Mouse (Mus musculus): ENCODE measurements around the gene Rin1. TPM values are rescaled to one million over a fixed set of nuclear protein-coding genes. Genes with fewer than 3 reads are reported as not detected.

Rin1 gene
- polyA plus RNA-seq, 1 experiment from 2014 or later: 4.5 TPM

GRCm38 (mm10) chr19:5038709-5039156, 11.5 kb upstream of the Rin1 start, which contains the start of the genes B4gat1 and AC124502.3:
Gene B4gat1, plus strand, starts transcription at chr19:5038826.
Gene AC124502.3, plus strand, starts transcription at chr19:5038891.
- ATAC-seq (ENCODE audit: insufficient read depth, low FRiP score): peak; percentile 92
- Histone ChIP-seq H3K27ac (ENCODE audit: low read length) (peak within 1 kb of the TSS; percentile 77), H3K36me3 (ENCODE audit: control insufficient read depth, insufficient read depth, low read length) (no peaks in the 10 kb centered on the region), H3K4me1 (ENCODE audit: control insufficient read depth, insufficient read depth, low read length) (peaks cover 28% of the 10 kb centered on the region), H3K9me3 (replicated peaks; ENCODE audit: control insufficient read depth, low read length) (no peaks in the 10 kb centered on the region), H3K27me3 (ENCODE audit: control insufficient read depth, insufficient read depth, low read length) (no peaks in the 10 kb centered on the region), H3K4me3 (replicated peaks; ENCODE audit: low read length) (peak within 1 kb of the TSS; percentile 80), H3K4me2 (ENCODE audit: low read depth, low read length) (peak within 1 kb of the TSS; percentile 94), H3K9ac (ENCODE audit: low read length) (peak within 1 kb of the TSS; percentile 95)
- under 1% methylated on average over 44 of the region's 44 CpGs for WGBS

- H3K4me3 ChIP-seq (replicated peaks; ENCODE audit: low read length): peak overlapping the region; percentile 80
- peak overlapping the region; percentile 95 for H3K9ac ChIP-seq (ENCODE audit: low read length)
- H3K9me3 ChIP-seq (replicated peaks; ENCODE audit: control insufficient read depth, low read length): no peaks in the 10 kb centered on the region
- ATAC-seq (ENCODE audit: insufficient read depth, low FRiP score): peak; percentile 22; the same call in 1 of the 2 replicates
- peak overlapping the region; percentile 68; the same call in 1 of the 2 replicates for H3K27ac ChIP-seq (ENCODE audit: low read length)
- H3K27me3 ChIP-seq (ENCODE audit: control insufficient read depth, insufficient read depth, low read length): no peaks in the 10 kb centered on the region
- H3K4me1 ChIP-seq (ENCODE audit: control insufficient read depth, insufficient read depth, low read length): peaks cover 28% of the 10 kb centered on the region
- WGBS: 11% methylated on average over 41 of the region's 41 CpGs
- no peaks in the 10 kb centered on the region for H3K36me3 ChIP-seq (ENCODE audit: control insufficient read depth, insufficient read depth, low read length)
- peak overlapping the region; percentile 94 for H3K4me2 ChIP-seq (ENCODE audit: low read depth, low read length)
Observed at GRCm38 (mm10) chr19:5039301-5040114, 10.8 kb upstream of the Rin1 start.

- Histone ChIP-seq H3K27ac (ENCODE audit: low read length) (peak within 1 kb of the TSS; percentile 79), H3K4me2 (ENCODE audit: low read depth, low read length) (peak within 1 kb of the TSS; percentile 94), H3K4me1 (ENCODE audit: control insufficient read depth, insufficient read depth, low read length) (peaks cover 28% of the 10 kb centered on the region), H3K27me3 (ENCODE audit: control insufficient read depth, insufficient read depth, low read length) (no peaks in the 10 kb centered on the region), H3K4me3 (replicated peaks; ENCODE audit: low read length) (peak within 1 kb of the TSS; percentile 80), H3K9me3 (replicated peaks; ENCODE audit: control insufficient read depth, low read length) (no peaks in the 10 kb centered on the region), H3K36me3 (ENCODE audit: control insufficient read depth, insufficient read depth, low read length) (no peaks in the 10 kb centered on the region), H3K9ac (ENCODE audit: low read length) (peak within 1 kb of the TSS; percentile 86)
- WGBS: 3% methylated on average over 40 of the region's 40 CpGs
- ATAC-seq (ENCODE audit: insufficient read depth, low FRiP score): peak; percentile 76; the same call in 1 of the 2 replicates
Observed at GRCm38 (mm10) chr19:5040862-5041523, 9.3 kb upstream of the Rin1 start, which contains the start of gene Brms1. Gene Brms1, plus strand, starts transcription at chr19:5041354.

- no peak for ATAC-seq (ENCODE audit: insufficient read depth, low FRiP score)
- peak overlapping the region; percentile 94 for H3K4me2 ChIP-seq (ENCODE audit: low read depth, low read length)
- peaks cover 28% of the 10 kb centered on the region for H3K4me1 ChIP-seq (ENCODE audit: control insufficient read depth, insufficient read depth, low read length)
- H3K27ac ChIP-seq (ENCODE audit: low read length): peak overlapping the region; percentile 79
- WGBS: 2% methylated on average over 16 of the region's 16 CpGs
- no peaks in the 10 kb centered on the region for H3K9me3 ChIP-seq (replicated peaks; ENCODE audit: control insufficient read depth, low read length)
- no peaks in the 10 kb centered on the region for H3K36me3 ChIP-seq (ENCODE audit: control insufficient read depth, insufficient read depth, low read length)
- no peaks in the 10 kb centered on the region for H3K27me3 ChIP-seq (ENCODE audit: control insufficient read depth, insufficient read depth, low read length)
- H3K9ac ChIP-seq (ENCODE audit: low read length): peak overlapping the region; percentile 86
- H3K4me3 ChIP-seq (replicated peaks; ENCODE audit: low read length): peak overlapping the region; percentile 80
Observed at GRCm38 (mm10) chr19:5041588-5041987, 8.7 kb upstream of the Rin1 start.

- Histone ChIP-seq H3K36me3 (ENCODE audit: control insufficient read depth, insufficient read depth, low read length) (0 out of 2 replicates have a peak, but pooled peaks cover 3% of the 10 kb centered on the region), H3K4me2 (ENCODE audit: low read depth, low read length) (no peak overlapping the region), H3K27me3 (ENCODE audit: control insufficient read depth, insufficient read depth, low read length) (no peaks in the 10 kb centered on the region), H3K27ac (ENCODE audit: low read length) (no peak overlapping the region), H3K9ac (ENCODE audit: low read length) (no peak overlapping the region), H3K4me1 (ENCODE audit: control insufficient read depth, insufficient read depth, low read length) (peaks cover 21% of the 10 kb centered on the region), H3K4me3 (replicated peaks; ENCODE audit: low read length) (no peak overlapping the region), H3K9me3 (replicated peaks; ENCODE audit: control insufficient read depth, low read length) (no peaks in the 10 kb centered on the region)
- 76% methylated on average over 4 of the region's 4 CpGs for WGBS
- no peak for ATAC-seq (ENCODE audit: insufficient read depth, low FRiP score)
Observed at GRCm38 (mm10) chr19:5045531-5045930, 4.8 kb upstream of the Rin1 start.

- ATAC-seq (ENCODE audit: insufficient read depth, low FRiP score): no peak
- WGBS: 83% methylated on average over 14 of the region's 14 CpGs
- Histone ChIP-seq H3K27me3 (ENCODE audit: control insufficient read depth, insufficient read depth, low read length) (peaks cover 10% of the 10 kb centered on the region), H3K9ac (ENCODE audit: low read length) (no peak overlapping the region), H3K4me1 (ENCODE audit: control insufficient read depth, insufficient read depth, low read length) (peaks cover 19% of the 10 kb centered on the region), H3K9me3 (replicated peaks; ENCODE audit: control insufficient read depth, low read length) (no peaks in the 10 kb centered on the region), H3K4me2 (ENCODE audit: low read depth, low read length) (no peak overlapping the region), H3K36me3 (ENCODE audit: control insufficient read depth, insufficient read depth, low read length) (0 out of 2 replicates have a peak, but pooled peaks cover 3% of the 10 kb centered on the region), H3K4me3 (replicated peaks; ENCODE audit: low read length) (no peak overlapping the region), H3K27ac (ENCODE audit: low read length) (no peak overlapping the region)
Observed at GRCm38 (mm10) chr19:5048138-5049056, 1.9 kb upstream of the Rin1 start.

GRCm38 (mm10) chr19:5049325-5049724, 956 bp upstream of the Rin1 start:
- Histone ChIP-seq H3K27me3 (ENCODE audit: control insufficient read depth, insufficient read depth, low read length) (peaks cover 10% of the 10 kb centered on the region), H3K9ac (ENCODE audit: low read length) (no peak overlapping the region; the same call in 1 of the 2 replicates), H3K9me3 (replicated peaks; ENCODE audit: control insufficient read depth, low read length) (no peaks in the 10 kb centered on the region), H3K27ac (ENCODE audit: low read length) (no peak overlapping the region), H3K4me2 (ENCODE audit: low read depth, low read length) (no peak overlapping the region), H3K4me1 (ENCODE audit: control insufficient read depth, insufficient read depth, low read length) (peaks cover 19% of the 10 kb centered on the region), H3K4me3 (replicated peaks; ENCODE audit: low read length) (no peak overlapping the region), H3K36me3 (ENCODE audit: control insufficient read depth, insufficient read depth, low read length) (0 out of 2 replicates have a peak, but pooled peaks cover 3% of the 10 kb centered on the region)
- WGBS: 76% methylated on average over 6 of the region's 6 CpGs
- no peak for ATAC-seq (ENCODE audit: insufficient read depth, low FRiP score)

GRCm38 (mm10) chr19:5051031-5051430, 750 bp downstream of the Rin1 start:
- Histone ChIP-seq H3K4me2 (ENCODE audit: low read depth, low read length) (peak overlapping the region; percentile 58), H3K36me3 (ENCODE audit: control insufficient read depth, insufficient read depth, low read length) (0 out of 2 replicates have a peak, but pooled peaks cover 3% of the 10 kb centered on the region), H3K9ac (ENCODE audit: low read length) (peak overlapping the region; percentile 64), H3K4me1 (ENCODE audit: control insufficient read depth, insufficient read depth, low read length) (peaks cover 19% of the 10 kb centered on the region), H3K27me3 (ENCODE audit: control insufficient read depth, insufficient read depth, low read length) (peaks cover 10% of the 10 kb centered on the region), H3K27ac (ENCODE audit: low read length) (peak overlapping the region; percentile 51), H3K4me3 (replicated peaks; ENCODE audit: low read length) (peak overlapping the region; percentile 45), H3K9me3 (replicated peaks; ENCODE audit: control insufficient read depth, low read length) (no peaks in the 10 kb centered on the region)
- peak; percentile 52; the same call in 1 of the 2 replicates for ATAC-seq (ENCODE audit: insufficient read depth, low FRiP score)
- 12% methylated on average over 17 of the region's 17 CpGs for WGBS
